Mouse (Mus musculus) stomach, adult 2 months (tissue): ENCODE measurements around the gene Gk5. TPM values are rescaled to one million over a fixed set of nuclear protein-coding genes. Genes with fewer than 3 reads are reported as not detected.

Experiments used
- polyA plus RNA-seq: library from polyadenylated mRNA; depleted of rRNA; stranded (reverse); fragments of >200 nt; gene quantifications from 2 replicates; pipeline ENCODE4 v1.2.3, GENCODE M21; 2012; rRNA removed

The Gk5 gene
- 2.2 and 3.7 TPM in 2 replicates for polyA plus RNA-seq

DNA sequence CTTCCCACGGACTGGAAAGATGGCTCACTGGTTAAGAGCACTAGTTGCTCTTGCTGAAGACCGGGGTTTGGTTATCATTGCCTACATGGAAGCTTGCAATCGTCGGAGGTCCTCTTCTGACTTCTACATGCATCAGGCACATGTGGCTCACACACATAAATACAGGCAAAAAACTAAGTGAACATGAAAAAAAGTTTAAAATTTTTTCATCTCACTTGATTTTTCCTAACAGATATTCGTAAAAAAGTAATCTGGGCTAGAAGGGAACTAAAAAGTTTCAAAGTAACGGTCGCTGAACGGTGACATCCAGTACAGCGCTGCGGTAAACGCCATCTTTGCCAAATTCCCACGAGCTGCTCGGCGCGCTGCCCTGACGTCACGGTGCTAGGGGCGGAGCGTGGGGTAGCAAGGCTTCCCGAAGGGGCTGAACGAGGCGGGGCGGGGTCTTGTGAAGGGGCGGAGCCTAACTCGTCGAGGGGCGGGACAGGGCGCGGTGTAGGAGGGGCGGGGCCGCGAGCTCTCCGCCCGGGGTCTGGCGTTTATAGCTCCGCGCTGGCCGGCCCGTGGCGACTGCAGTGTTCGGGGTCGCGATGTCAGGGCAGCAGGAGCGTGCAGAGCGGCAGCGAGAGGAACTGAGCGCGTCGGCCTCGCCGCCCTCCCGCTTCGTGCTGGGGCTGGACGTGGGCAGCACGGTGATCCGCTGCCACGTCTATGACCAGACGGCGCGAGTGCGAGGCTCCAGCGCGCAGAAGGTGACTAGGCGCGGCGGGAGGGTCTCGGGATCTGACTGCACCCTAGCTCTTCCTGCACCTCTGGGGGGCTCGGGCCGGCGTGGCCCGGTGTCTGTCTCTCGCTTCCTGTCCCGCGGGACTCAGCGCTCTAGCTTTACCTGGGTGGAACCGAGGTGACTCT, at the start of gene Gk5:
Gene Gk5 (plus strand): TSS at position 502 of the 912 bp plus-strand sequence.

DNA sequence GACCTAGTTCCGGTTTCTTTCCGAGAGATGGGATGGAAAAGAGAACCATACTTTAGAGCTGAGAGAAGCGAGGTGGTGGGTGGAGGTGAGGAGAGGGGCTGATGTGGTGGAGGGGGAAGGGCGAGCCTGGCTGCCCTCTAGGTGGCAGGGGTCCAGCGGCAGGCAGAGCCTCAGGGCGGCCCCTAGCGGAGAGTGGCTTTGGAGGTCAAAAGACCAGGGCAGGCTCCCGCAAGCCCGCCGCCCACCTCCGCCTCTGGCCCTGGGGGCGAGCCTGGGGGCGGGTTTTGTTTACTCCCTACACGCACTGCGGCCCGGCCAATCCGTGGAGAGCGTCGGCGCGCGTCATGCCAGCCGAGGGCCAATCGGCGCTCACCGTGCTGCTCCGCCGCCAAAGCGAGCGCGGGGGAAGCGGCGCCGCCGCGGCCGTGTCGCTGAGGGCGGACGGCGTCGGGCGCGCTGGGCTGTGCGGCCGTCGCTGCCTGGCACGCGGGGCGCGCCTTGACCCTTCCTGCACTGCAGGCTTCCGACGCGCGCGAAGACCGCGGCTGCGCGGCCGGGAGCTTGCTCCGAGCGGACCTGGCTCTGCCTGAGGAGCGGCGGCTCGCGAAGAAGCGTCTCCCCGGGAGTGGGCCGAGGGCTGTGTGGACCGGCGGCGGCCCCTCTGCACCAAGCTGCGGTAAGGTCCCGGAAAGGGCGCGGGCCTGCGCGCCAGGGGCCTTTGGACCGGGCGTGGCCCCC, 76.9 kb downstream of the Gk5 start, which contains the start of gene Tfdp2:
Gene Tfdp2 (plus strand): TSS at position 391 of the 738 bp plus-strand sequence.

Other genes starting within 250 kb of the Gk5 start
- gene Xrn1, start 164.6 kb upstream of the Gk5 start, polyA plus RNA-seq: 0.20 and 0.66 TPM in 2 replicates
- gene Tfdp2, start 76.9 kb downstream of the Gk5 start, polyA plus RNA-seq: 7.5 and 10.9 TPM in 2 replicates
- 31.4 and 60.7 TPM in 2 replicates for gene Atp1b3, start 245.1 kb downstream of the Gk5 start, polyA plus RNA-seq